In genomic region chr11:107950658-107951057, GRCm38 (mm10) we compare ENCODE assay signal across 21 mouse cellular contexts. TPM values are rescaled to one million over a fixed set of nuclear protein-coding genes. Genes with fewer than 3 reads are reported as not detected.
DNase-seq lines count a peak whose midpoint lies in the region; ATAC-seq and TF ChIP-seq lines count a peak whose summit lies in the region.
"Had no signal": no experiment of that assay in that cellular context is flagged by ENCODE, and none has a peak within 500 bp of the region (broad histone marks: within the 10 kb centered on the region; RNA-seq: fewer than 3 reads in every experiment).

No protein-coding gene starts in this region.

- no peak overlapping the region for H3K9ac ChIP-seq in forebrain, postnatal 0 days
- no peak overlapping the region for H3K9ac ChIP-seq in intestine, embryonic 16.5 days (ENCODE audit: low read depth, low read length)
- H3K9ac ChIP-seq: heart, embryonic 13.5 days; hindbrain, embryonic 14.5 days; midbrain, embryonic 15.5 days; neural tube, embryonic 12.5 days had no signal

- TF ChIP-seq CTCF in gastrocnemius, adult 2 months (IDR thresholded peaks at IDR 0.05), result no peak
- TF ChIP-seq CTCF in brain, embryonic 14.5 days (IDR thresholded peaks at IDR 0.05; ENCODE audit: borderline replicate concordance, extremely low read depth, insufficient read depth, insufficient read length), result no peak
- no peak for TF ChIP-seq CTCF in forebrain, postnatal 0 days (IDR thresholded peaks at IDR 0.05; ENCODE audit: low read depth)

- DNase-seq in gastrocnemius, adult 2 months, result no peak
- no peak for DNase-seq in gastrocnemius, postnatal 10 days
- peak; percentile 58 for DNase-seq in brain, embryonic 14.5 days (ENCODE audit: low read depth)
- peak; percentile 74 for DNase-seq in forebrain, postnatal 0 days
- peak; percentile 30 to 34 for DNase-seq in layer of hippocampus, postnatal 36 days
- DNase-seq in urinary bladder, postnatal 25 days (ENCODE audit: low spot score), result no peak
- DNase-seq: adrenal gland, adult 2 months; cerebellum, adult 8-10 months; lung, postnatal 4 days; retina, postnatal 1 day; right cerebral cortex, postnatal 25 days; spleen, adult 18-20 months had no signal

- 54% methylated on average over 4 of the region's 4 CpGs for WGBS in forebrain, postnatal 0 days
- WGBS in intestine, embryonic 16.5 days, result 89% methylated on average over 4 of the region's 4 CpGs

- peaks cover 10% of the 10 kb centered on the region; the same call in 1 of the 2 replicates for H3K36me3 ChIP-seq in forebrain, postnatal 0 days (ENCODE audit: insufficient read depth)
- H3K36me3 ChIP-seq in intestine, embryonic 16.5 days (ENCODE audit: control insufficient read depth, insufficient read depth, low read length), result no peaks in the 10 kb centered on the region; the same call in 1 of the 2 replicates
- H3K36me3 ChIP-seq: midbrain, embryonic 15.5 days; neural tube, embryonic 12.5 days had no signal

- no peak overlapping the region for H3K4me2 ChIP-seq in forebrain, postnatal 0 days (ENCODE audit: low read depth)
- no peak overlapping the region for H3K4me2 ChIP-seq in intestine, embryonic 16.5 days (ENCODE audit: low read depth, low read length)
- H3K4me2 ChIP-seq: heart, embryonic 13.5 days; hindbrain, embryonic 14.5 days; midbrain, embryonic 15.5 days; neural tube, embryonic 12.5 days had no signal

- TF ChIP-seq POLR2A in brain, embryonic 14.5 days (IDR thresholded peaks at IDR 0.05; ENCODE audit: borderline replicate concordance, extremely low read depth, insufficient read depth, insufficient read length, poor library complexity, severe bottlenecking), result no peak

- 0 out of 2 replicates have a peak, but pooled peaks cover 10% of the 10 kb centered on the region for H3K4me1 ChIP-seq in forebrain, postnatal 0 days (ENCODE audit: insufficient read depth)
- no peaks in the 10 kb centered on the region for H3K4me1 ChIP-seq in intestine, embryonic 16.5 days (ENCODE audit: control insufficient read depth, insufficient read depth, low read length)
- H3K4me1 ChIP-seq: neural tube, embryonic 12.5 days had no signal

- peak overlapping the region; percentile 12; the same call in 1 of the 2 replicates for H3K27ac ChIP-seq in gastrocnemius, adult 2 months
- H3K27ac ChIP-seq in forebrain, postnatal 0 days (ENCODE audit: low read depth, low read length), result peak overlapping the region; percentile 40; the same call in 1 of the 2 replicates
- H3K27ac ChIP-seq in intestine, embryonic 16.5 days (ENCODE audit: low read length), result no peak overlapping the region
- H3K27ac ChIP-seq: heart, embryonic 13.5 days; hindbrain, embryonic 14.5 days; midbrain, embryonic 15.5 days; neural tube, embryonic 12.5 days had no signal

- H3K9me3 ChIP-seq in forebrain, postnatal 0 days (ENCODE audit: low read length), result no peaks in the 10 kb centered on the region
- no peaks in the 10 kb centered on the region for H3K9me3 ChIP-seq in intestine, embryonic 16.5 days (ENCODE audit: control insufficient read depth, low read length)
- H3K9me3 ChIP-seq: heart, embryonic 13.5 days; midbrain, embryonic 15.5 days; neural tube, embryonic 12.5 days had no signal

- H3K27me3 ChIP-seq in forebrain, postnatal 0 days (ENCODE audit: insufficient read depth, low read length), result no peaks in the 10 kb centered on the region
- no peaks in the 10 kb centered on the region for H3K27me3 ChIP-seq in intestine, embryonic 16.5 days (replicated peaks; ENCODE audit: control insufficient read depth, insufficient read depth, low read length)
- H3K27me3 ChIP-seq: heart, embryonic 13.5 days; midbrain, embryonic 15.5 days; neural tube, embryonic 12.5 days had no signal

- peak; percentile 82 for ATAC-seq in forebrain, postnatal 0 days
- ATAC-seq in intestine, embryonic 16.5 days, result no peak
- ATAC-seq: midbrain, embryonic 15.5 days had no signal

- intact Hi-C loops in gastrocnemius, adult 2 months (cut with DNase I), result no loop called here

- H3K4me3 ChIP-seq in gastrocnemius, adult 2 months, result no peak overlapping the region
- no peak overlapping the region for H3K4me3 ChIP-seq in forebrain, postnatal 0 days (ENCODE audit: low read depth, low read length)
- no peak overlapping the region for H3K4me3 ChIP-seq in intestine, embryonic 16.5 days (ENCODE audit: low read length)
- H3K4me3 ChIP-seq: heart, embryonic 13.5 days; midbrain, embryonic 15.5 days; neural tube, embryonic 12.5 days had no signal

RNA-seq across cellular contexts. Expression of gene Cacng5, which starts 35.8 kb away (rescaled TPM):
- total RNA-seq in gastrocnemius, adult 2 months (2021), result under 1 TPM in 1 of 2 experiments, not detected in 1; 0.08 TPM
- total RNA-seq in gastrocnemius, postnatal 10 days (2021), result under 1 TPM; 0.38 TPM
- 3.9 and 5.4 TPM in 2 replicates for polyA plus RNA-seq in brain, embryonic 14.5 days (2012; rRNA removed)
- total RNA-seq in forebrain, postnatal 0 days (2014; rRNA removed), result 10.3 and 14.4 TPM in 2 replicates
- 8.8 and 12.1 TPM in 2 replicates for polyA plus RNA-seq in forebrain, postnatal 0 days (2015; fragmentation: Nextera tagmentation; extraction: Ambion mirVana)
- total RNA-seq in layer of hippocampus, postnatal 36 days (2021), result 10 to 100 TPM; 12.0 to 12.1 TPM
- 0.28 and 0.34 TPM in 2 replicates for polyA plus RNA-seq in intestine, embryonic 16.5 days (2015; fragmentation: Nextera tagmentation; extraction: Ambion mirVana)
- total RNA-seq: common myeloid progenitor, adult 5-6 weeks; liver, adult 2 months; megakaryocyte-erythroid progenitor cell, adult 5-6 weeks had no signal
- polyA plus RNA-seq: liver, adult 2 months; thymus, postnatal 0 days had no signal

Comparison
In these comparisons a context has a peak if more than half of its experiments do, and no peak if none do; other contexts are left out.
1. DNase-seq: peak in brain, embryonic 14.5 days (single experiment), forebrain, postnatal 0 days (single experiment) and layer of hippocampus, postnatal 36 days (2 of 2); none in gastrocnemius, adult 2 months (single experiment), gastrocnemius, postnatal 10 days (single experiment) and urinary bladder, postnatal 25 days (single experiment).